Mouse (Mus musculus): ENCODE data around the gene Rhof.

Rhof gene

GRCm38 (mm10) chr5:123135471-123136360 is 3.2 kb upstream of the Rhof start:
- no peak for DNase-seq (ENCODE audit: low read depth in 1 of 2, low spot score in 2 of 2)

- DNase-seq (ENCODE audit: low read depth in 1 of 2, low spot score in 2 of 2) = no peak
These were observed 2.4 kb upstream of the Rhof start for GRCm38 (mm10) chr5:123134875-123135382.

GRCm38 (mm10) chr5:123134186-123134874 is 1.8 kb upstream of the Rhof start:
- DNase-seq (ENCODE audit: low read depth in 1 of 2, low spot score in 2 of 2) = no peak

GRCm38 (mm10) chr5:123133784-123134143 is 1.3 kb upstream of the Rhof start:
- DNase-seq (ENCODE audit: low read depth in 1 of 2, low spot score in 2 of 2) = no peak

GRCm38 (mm10) chr5:123133083-123133783 is 741 bp upstream of the Rhof start:
- DNase-seq (ENCODE audit: low read depth in 1 of 2, low spot score in 2 of 2) = peak; percentile 55 to 82

- DNase-seq (ENCODE audit: low read depth in 1 of 2, low spot score in 2 of 2) = no peak
These were observed 1.7 kb downstream of the Rhof start for GRCm38 (mm10) chr5:123130814-123131148.

GRCm38 (mm10) chr5:123130030-123130813 is 2.3 kb downstream of the Rhof start:
- no peak for DNase-seq (ENCODE audit: low read depth in 1 of 2, low spot score in 2 of 2)

- DNase-seq (ENCODE audit: low read depth in 1 of 2, low spot score in 2 of 2) = no peak
These were observed 3.2 kb downstream of the Rhof start for GRCm38 (mm10) chr5:123129170-123129757.

- DNase-seq (ENCODE audit: low read depth in 1 of 2, low spot score in 2 of 2) = peak in 1 of 2 experiments; percentile 67
These were observed 3.9 kb downstream of the Rhof start for GRCm38 (mm10) chr5:123128426-123129169.

GRCm38 (mm10) chr5:123127031-123127430 is 5.5 kb downstream of the Rhof start:
- DNase-seq (ENCODE audit: low read depth in 1 of 2, low spot score in 2 of 2) = no peak

GRCm38 (mm10) chr5:123125638-123126406 is 6.7 kb downstream of the Rhof start:
- peak in 1 of 2 experiments; percentile 22 for DNase-seq (ENCODE audit: low read depth in 1 of 2, low spot score in 2 of 2)

GRCm38 (mm10) chr5:123125105-123125504 is 7.4 kb downstream of the Rhof start:
- DNase-seq (ENCODE audit: low read depth in 1 of 2, low spot score in 2 of 2) = no peak

- no peak for DNase-seq (ENCODE audit: low read depth in 1 of 2, low spot score in 2 of 2)
These were observed 10.3 kb downstream of the Rhof start for GRCm38 (mm10) chr5:123122181-123122580.

GRCm38 (mm10) chr5:123120624-123121215 is 11.8 kb downstream of the Rhof start:
- DNase-seq (ENCODE audit: low read depth in 1 of 2, low spot score in 2 of 2) = no peak

- DNase-seq (ENCODE audit: low read depth in 1 of 2, low spot score in 2 of 2) = no peak
These were observed 13.7 kb downstream of the Rhof start for GRCm38 (mm10) chr5:123118826-123119225.

GRCm38 (mm10) chr5:123117773-123118172 is 14.7 kb downstream of the Rhof start:
- no peak for DNase-seq (ENCODE audit: low read depth in 1 of 2, low spot score in 2 of 2)

- DNase-seq (ENCODE audit: low read depth in 1 of 2, low spot score in 2 of 2) = peak; percentile 26 to 58
These were observed 15.2 kb downstream of the Rhof start for GRCm38 (mm10) chr5:123117257-123117656.

- no peak for DNase-seq (ENCODE audit: low read depth in 1 of 2, low spot score in 2 of 2)
These were observed 16.4 kb downstream of the Rhof start for GRCm38 (mm10) chr5:123116080-123116479.

GRCm38 (mm10) chr5:123114924-123115323 is 17.6 kb downstream of the Rhof start:
- no peak for DNase-seq (ENCODE audit: low read depth in 1 of 2, low spot score in 2 of 2)

All from monocyte, adult 2 months (primary cell).